Mouse (Mus musculus) kidney, postnatal 36 days (tissue): ENCODE results near the gene Mpdu1.
"Not testable (repeated sequence)": the region's sequence is repeated elsewhere in the genome, so short reads cannot be mapped to it uniquely, and the experiment has no call there.

Source experiments
- DNase-seq, 2 experiments: peaks; one replicate each; pipeline ENCODE4 v3.0.0; 2021 to 2022; ENCODE audit warnings: mixed read lengths in 2 of 2

Gene Mpdu1

GRCm38 (mm10) chr11:69620394-69621081 lies 41.9 kb downstream of the Mpdu1 start:
- DNase-seq = no peak

- no peak for DNase-seq
These were observed 44.6 kb downstream of the Mpdu1 start, which contains the start of gene Shbg for GRCm38 (mm10) chr11:69617805-69618204. Shbg (minus strand) TSS chr11:69617905.

GRCm38 (mm10) chr11:69616781-69617180 lies 45.7 kb downstream of the Mpdu1 start:
- no peak for DNase-seq

GRCm38 (mm10) chr11:69614257-69614588 lies 48.2 kb downstream of the Mpdu1 start:
- not testable (repeated sequence) for DNase-seq

GRCm38 (mm10) chr11:69613553-69614256 lies 48.7 kb downstream of the Mpdu1 start:
- peak; percentile 90 to 95 for DNase-seq

GRCm38 (mm10) chr11:69610899-69611298 lies 51.5 kb downstream of the Mpdu1 start:
- DNase-seq = no peak

- no peak for DNase-seq
These were observed 53.0 kb downstream of the Mpdu1 start for GRCm38 (mm10) chr11:69609416-69609815.

- no peak for DNase-seq
These were observed 53.9 kb downstream of the Mpdu1 start for GRCm38 (mm10) chr11:69608525-69608924.

GRCm38 (mm10) chr11:69606832-69607231 lies 55.6 kb downstream of the Mpdu1 start:
- no peak for DNase-seq
